Mouse (Mus musculus) cerebellum, adult 2 months (tissue): Measurements from ENCODE around the gene Pde10a.

ENCODE experiments used
- CTCF ChIP-seq: fragments of 200-500 bp; IDR thresholded peaks from 2 replicates; pipeline ENCODE4 v1.5.1; 2011; ENCODE audit warnings: low read depth, mild to moderate bottlenecking, control low read depth, low read length, moderate library complexity, borderline replicate concordance; ENCODE audit not compliant: insufficient read depth
- POLR2A ChIP-seq: fragments of 200-500 bp; IDR thresholded peaks from 2 replicates; pipeline ENCODE4 v1.6.1; 2011; ENCODE audit warnings: low read length, control low read depth, borderline replicate concordance; ENCODE audit not compliant: insufficient read depth

GRCm38 (mm10) chr17:8885830-8886229 is 360.7 kb downstream of the Pde10a start:
- TF ChIP-seq CTCF = no peak
- TF ChIP-seq POLR2A = no peak
